Mouse (Mus musculus): ENCODE measurements at regions not wholly inside any gene's neighbourhood (a gene's known extent, or its start where the extent isn't known, plus 50 kb on each side); places are given as distances from the start of the nearest gene placed in this dataset.

- no peak for TF ChIP-seq CTCF (IDR thresholded peaks at IDR 0.05; ENCODE audit: low read depth, low read length)
- TF ChIP-seq GATA1 (IDR thresholded peaks at IDR 0.05; ENCODE audit: borderline replicate concordance, low read length): no peak
- no peak for TF ChIP-seq POLR2AphosphoS5 (IDR thresholded peaks at IDR 0.05; ENCODE audit: insufficient replicate concordance, low read depth, low read length)
- TF ChIP-seq TAL1 (conservative IDR thresholded peaks at IDR 0.05; ENCODE audit: low read depth, low read length): no peak
- TF ChIP-seq GATA2 (IDR thresholded peaks at IDR 0.05; ENCODE audit: borderline replicate concordance, low read depth, low read length): no peak
- Histone ChIP-seq H3K27me3 (ENCODE audit: insufficient read depth, low read length) (peaks cover 2% of the 10 kb centered on the region), H3K36me3 (replicated peaks) (no peaks in the 10 kb centered on the region), H3K4me3 (ENCODE audit: low read depth, low read length) (no peak overlapping the region), H3K9me3 (replicated peaks) (no peaks in the 10 kb centered on the region), H3K4me1 (ENCODE audit: insufficient read depth, low read depth, low read length) (no peaks in the 10 kb centered on the region)
- DNase-seq (ENCODE audit: low spot score): no peak
- ATAC-seq (ENCODE audit: extremely low read depth, insufficient number of reproducible peaks, low FRiP score, poor library complexity, severe bottlenecking): no peak
Observed at GRCm38 (mm10) chr12:77991627-77992026, 202.4 kb upstream of the Gm6657 start.

GRCm38 (mm10) chr12:77994176-77994575 is 199.9 kb upstream of the Gm6657 start:
- ATAC-seq (ENCODE audit: extremely low read depth, insufficient number of reproducible peaks, low FRiP score, poor library complexity, severe bottlenecking): no peak

GRCm38 (mm10) chr12:77997916-77998315 is 196.1 kb upstream of the Gm6657 start:
- Histone ChIP-seq H3K4me3 (ENCODE audit: low read depth, low read length) (no peak overlapping the region), H3K27me3 (ENCODE audit: insufficient read depth, low read length) (peaks cover 4% of the 10 kb centered on the region; the same call in 1 of the 2 replicates), H3K9me3 (replicated peaks) (no peaks in the 10 kb centered on the region), H3K4me1 (ENCODE audit: insufficient read depth, low read depth, low read length) (no peaks in the 10 kb centered on the region), H3K36me3 (replicated peaks) (no peaks in the 10 kb centered on the region)
- ATAC-seq (ENCODE audit: extremely low read depth, insufficient number of reproducible peaks, low FRiP score, poor library complexity, severe bottlenecking): no peak
- no peak for DNase-seq (ENCODE audit: low spot score)
- TF ChIP-seq POLR2AphosphoS5 (IDR thresholded peaks at IDR 0.05; ENCODE audit: insufficient replicate concordance, low read depth, low read length): no peak

More at GRCm38 (mm10) chr12:77994176-77994575, 199.9 kb upstream of the Gm6657 start:
- TF ChIP-seq TAL1 (conservative IDR thresholded peaks at IDR 0.05; ENCODE audit: low read depth, low read length): no peak
- TF ChIP-seq POLR2AphosphoS5 (IDR thresholded peaks at IDR 0.05; ENCODE audit: insufficient replicate concordance, low read depth, low read length): no peak
- no peak for TF ChIP-seq GATA2 (IDR thresholded peaks at IDR 0.05; ENCODE audit: borderline replicate concordance, low read depth, low read length)
- no peak for TF ChIP-seq GATA1 (IDR thresholded peaks at IDR 0.05; ENCODE audit: borderline replicate concordance, low read length)
- no peak for TF ChIP-seq CTCF (IDR thresholded peaks at IDR 0.05; ENCODE audit: low read depth, low read length)
- H3K4me1 ChIP-seq (ENCODE audit: insufficient read depth, low read depth, low read length): no peaks in the 10 kb centered on the region
- no peaks in the 10 kb centered on the region for H3K9me3 ChIP-seq (replicated peaks)
- H3K36me3 ChIP-seq (replicated peaks): no peaks in the 10 kb centered on the region
- no peak for DNase-seq (ENCODE audit: low spot score)
- H3K27me3 ChIP-seq (ENCODE audit: insufficient read depth, low read length): no peaks in the 10 kb centered on the region
- H3K4me3 ChIP-seq (ENCODE audit: low read depth, low read length): no peak overlapping the region

GRCm38 (mm10) chr12:78000401-78000800 is 193.6 kb upstream of the Gm6657 start:
- H3K9me3 ChIP-seq (replicated peaks): no peaks in the 10 kb centered on the region
- TF ChIP-seq POLR2AphosphoS5 (IDR thresholded peaks at IDR 0.05; ENCODE audit: insufficient replicate concordance, low read depth, low read length) (no peak), TAL1 (conservative IDR thresholded peaks at IDR 0.05; ENCODE audit: low read depth, low read length) (no peak), CTCF (IDR thresholded peaks at IDR 0.05; ENCODE audit: low read depth, low read length) (no peak), GATA1 (IDR thresholded peaks at IDR 0.05; ENCODE audit: borderline replicate concordance, low read length) (no peak), GATA2 (IDR thresholded peaks at IDR 0.05; ENCODE audit: borderline replicate concordance, low read depth, low read length) (no peak)
- ATAC-seq (ENCODE audit: extremely low read depth, insufficient number of reproducible peaks, low FRiP score, poor library complexity, severe bottlenecking): no peak
- H3K36me3 ChIP-seq (replicated peaks): no peaks in the 10 kb centered on the region
- peaks cover 4% of the 10 kb centered on the region; the same call in 1 of the 2 replicates for H3K27me3 ChIP-seq (ENCODE audit: insufficient read depth, low read length)
- no peak overlapping the region for H3K4me3 ChIP-seq (ENCODE audit: low read depth, low read length)
- DNase-seq (ENCODE audit: low spot score): no peak
- H3K4me1 ChIP-seq (ENCODE audit: insufficient read depth, low read depth, low read length): no peaks in the 10 kb centered on the region

- Histone ChIP-seq H3K4me3 (ENCODE audit: low read depth, low read length) (no peak overlapping the region), H3K4me1 (ENCODE audit: insufficient read depth, low read depth, low read length) (no peaks in the 10 kb centered on the region), H3K36me3 (replicated peaks) (no peaks in the 10 kb centered on the region), H3K9me3 (replicated peaks) (no peaks in the 10 kb centered on the region), H3K27me3 (ENCODE audit: insufficient read depth, low read length) (peaks cover 4% of the 10 kb centered on the region; the same call in 1 of the 2 replicates)
- TF ChIP-seq GATA1 (IDR thresholded peaks at IDR 0.05; ENCODE audit: borderline replicate concordance, low read length): no peak
- no peak for TF ChIP-seq TAL1 (conservative IDR thresholded peaks at IDR 0.05; ENCODE audit: low read depth, low read length)
- no peak for TF ChIP-seq POLR2AphosphoS5 (IDR thresholded peaks at IDR 0.05; ENCODE audit: insufficient replicate concordance, low read depth, low read length)
- no peak for TF ChIP-seq GATA2 (IDR thresholded peaks at IDR 0.05; ENCODE audit: borderline replicate concordance, low read depth, low read length)
- no peak for TF ChIP-seq CTCF (IDR thresholded peaks at IDR 0.05; ENCODE audit: low read depth, low read length)
- no peak for DNase-seq (ENCODE audit: low spot score)
- ATAC-seq (ENCODE audit: extremely low read depth, insufficient number of reproducible peaks, low FRiP score, poor library complexity, severe bottlenecking): no peak
Observed at GRCm38 (mm10) chr12:78001846-78002245, 192.2 kb upstream of the Gm6657 start.

- TF ChIP-seq TAL1 (conservative IDR thresholded peaks at IDR 0.05; ENCODE audit: low read depth, low read length) (no peak), CTCF (IDR thresholded peaks at IDR 0.05; ENCODE audit: low read depth, low read length) (no peak), GATA2 (IDR thresholded peaks at IDR 0.05; ENCODE audit: borderline replicate concordance, low read depth, low read length) (no peak), POLR2AphosphoS5 (IDR thresholded peaks at IDR 0.05; ENCODE audit: insufficient replicate concordance, low read depth, low read length) (no peak), GATA1 (IDR thresholded peaks at IDR 0.05; ENCODE audit: borderline replicate concordance, low read length) (no peak)
- ATAC-seq (ENCODE audit: extremely low read depth, insufficient number of reproducible peaks, low FRiP score, poor library complexity, severe bottlenecking) (no peak), DNase-seq (ENCODE audit: low spot score) (no peak)
- peaks cover 8% of the 10 kb centered on the region for H3K27me3 ChIP-seq (ENCODE audit: insufficient read depth, low read length)
- no peaks in the 10 kb centered on the region for H3K36me3 ChIP-seq (replicated peaks)
- no peaks in the 10 kb centered on the region for H3K9me3 ChIP-seq (replicated peaks)
- no peaks in the 10 kb centered on the region for H3K4me1 ChIP-seq (ENCODE audit: insufficient read depth, low read depth, low read length)
- H3K4me3 ChIP-seq (ENCODE audit: low read depth, low read length): no peak overlapping the region
Observed at GRCm38 (mm10) chr12:78033766-78034165, 160.3 kb upstream of the Gm6657 start.
